Mouse (Mus musculus) cerebral cortex, adult 2 months (tissue): Measurements from ENCODE around the gene Pfkm.

Experiments
- WGBS: fragments of 180-500 bp; shearing (Covaris S2); methylation state at CpG from one replicate; pipeline ENCODE4 v1.1.7; 2018; 5-methylcytosine and 5-hydroxymethylcytosine counted together

Gene Pfkm

GRCm38 (mm10) chr15:98098519-98098918, 6.1 kb downstream of the Pfkm start:
- 85% methylated on average over 9 of the region's 9 CpGs for WGBS

- WGBS = 59% methylated on average over 6 of the region's 6 CpGs
Measured at GRCm38 (mm10) chr15:98102401-98102800, 10.0 kb downstream of the Pfkm start.

- 79% methylated on average over 6 of the region's 6 CpGs for WGBS
Measured at GRCm38 (mm10) chr15:98106506-98106905, 14.1 kb downstream of the Pfkm start.

- WGBS = 88% methylated on average over 6 of the region's 6 CpGs
Measured at GRCm38 (mm10) chr15:98107230-98107629, 14.8 kb downstream of the Pfkm start.

GRCm38 (mm10) chr15:98107703-98108296, 15.4 kb downstream of the Pfkm start:
- 24% methylated on average over 11 of the region's 11 CpGs for WGBS

- 1% methylated on average over 36 of the region's 37 CpGs for whole genome bisulfite sequencing
Measured at GRCm38 (mm10) chr15:98108297-98109152, 16.1 kb downstream of the Pfkm start.

- WGBS = 71% methylated on average over 5 of the region's 5 CpGs
Measured at GRCm38 (mm10) chr15:98111791-98112190, 19.4 kb downstream of the Pfkm start.

- 79% methylated on average over 10 of the region's 10 CpGs for WGBS
Measured at GRCm38 (mm10) chr15:98114098-98114851, 21.9 kb downstream of the Pfkm start.

- 72% methylated on average over 10 of the region's 10 CpGs for WGBS
Measured at GRCm38 (mm10) chr15:98114852-98115778, 22.7 kb downstream of the Pfkm start.

- 78% methylated on average over 9 of the region's 9 CpGs for WGBS
Measured at GRCm38 (mm10) chr15:98115779-98116163, 23.4 kb downstream of the Pfkm start.

GRCm38 (mm10) chr15:98116287-98116686, 23.9 kb downstream of the Pfkm start:
- WGBS = 88% methylated on average over 5 of the region's 5 CpGs

- 92% methylated on average over 12 of the region's 12 CpGs for WGBS
Measured at GRCm38 (mm10) chr15:98119363-98119762, 27.0 kb downstream of the Pfkm start.

GRCm38 (mm10) chr15:98120831-98121230, 28.4 kb downstream of the Pfkm start:
- 79% methylated on average over 20 of the region's 20 CpGs for WGBS

GRCm38 (mm10) chr15:98131001-98131400, 38.6 kb downstream of the Pfkm start:
- WGBS = 85% methylated on average over 4 of the region's 4 CpGs

GRCm38 (mm10) chr15:98131451-98131850, 39.1 kb downstream of the Pfkm start:
- WGBS = 82% methylated on average over 7 of the region's 7 CpGs

GRCm38 (mm10) chr15:98131942-98132655, 39.7 kb downstream of the Pfkm start:
- 77% methylated on average over 15 of the region's 15 CpGs for WGBS

GRCm38 (mm10) chr15:98133471-98133870, 41.1 kb downstream of the Pfkm start:
- 76% methylated on average over 3 of the region's 3 CpGs for WGBS

- WGBS = 49% methylated on average over 4 of the region's 4 CpGs
Measured at GRCm38 (mm10) chr15:98134034-98134433, 41.6 kb downstream of the Pfkm start.

GRCm38 (mm10) chr15:98134666-98135065, 42.3 kb downstream of the Pfkm start:
- 37% methylated on average over 3 of the region's 3 CpGs for WGBS

- WGBS = 87% methylated on average over 13 of the region's 13 CpGs
Measured at GRCm38 (mm10) chr15:98135671-98136070, 43.3 kb downstream of the Pfkm start.

GRCm38 (mm10) chr15:98136871-98137270, 44.5 kb downstream of the Pfkm start:
- WGBS = 81% methylated on average over 9 of the region's 9 CpGs
